Mouse (Mus musculus): ENCODE data around the gene Arfgef3.
"Not testable (repeated sequence)": the region's sequence is repeated elsewhere in the genome, so short reads cannot be mapped to it uniquely, and the experiment has no call there.

Arfgef3 gene

GRCm38 (mm10) chr10:18680661-18681384 lies 62.9 kb downstream of the Arfgef3 start:
- no peak for DNase-seq

DNA sequence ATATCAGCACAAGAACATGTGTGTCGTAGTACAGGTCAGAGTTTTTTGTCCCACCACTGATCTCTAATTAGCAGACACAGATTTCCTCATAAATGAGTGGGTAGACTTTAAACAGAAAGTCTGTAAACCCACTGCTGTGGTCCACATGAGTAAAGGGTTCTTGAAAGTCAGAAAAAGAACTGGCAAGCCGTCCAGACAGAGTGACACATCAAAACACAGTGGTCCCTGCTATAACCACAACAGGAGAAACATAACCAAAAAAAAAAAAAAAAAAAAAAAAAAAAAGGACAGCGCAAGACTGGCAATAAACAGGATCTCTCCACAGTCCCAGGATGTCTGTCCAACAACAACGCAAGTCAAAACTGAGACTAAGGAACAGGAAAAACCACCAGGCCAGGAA lies 64.9 kb downstream of the Arfgef3 start:
- no peak for DNase-seq

DNA sequence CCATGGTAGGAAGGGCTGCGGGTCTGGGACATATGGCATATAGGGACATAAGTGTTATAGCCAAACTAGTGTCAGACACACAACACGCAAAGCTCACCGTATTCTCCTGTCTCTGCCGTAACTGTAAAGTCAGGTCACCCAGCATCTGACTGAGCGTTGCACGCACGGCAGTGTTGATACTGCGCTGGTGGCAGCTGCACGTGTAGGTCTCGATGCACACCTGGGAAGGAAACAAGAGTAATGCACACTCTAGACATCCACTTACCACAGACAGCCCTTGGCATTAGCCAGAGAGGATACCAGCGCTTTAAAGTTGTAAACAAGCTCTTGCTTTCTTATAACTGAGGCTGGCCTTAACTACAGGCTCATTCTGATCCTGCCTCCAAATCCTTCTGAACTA lies 79.0 kb downstream of the Arfgef3 start:
- no peak for DNase-seq

DNA sequence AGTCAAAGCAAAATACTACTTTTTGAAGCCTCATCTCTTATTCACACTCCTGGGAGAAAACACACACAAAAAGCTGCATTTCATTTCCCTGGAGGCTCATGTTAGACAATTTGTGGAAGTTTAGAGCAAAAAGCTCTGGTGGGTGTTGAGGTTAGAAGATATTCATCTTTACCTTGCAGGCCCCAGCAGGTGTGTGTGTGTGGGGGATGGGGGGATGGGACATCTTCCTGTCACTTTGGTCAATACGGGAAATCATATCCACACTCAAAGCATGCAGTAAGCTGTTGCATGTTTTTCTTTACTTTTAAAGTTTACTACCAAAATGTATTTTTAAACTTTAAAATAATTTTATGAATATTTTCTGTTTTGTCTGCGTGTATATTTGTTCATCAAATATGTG lies 79.7 kb downstream of the Arfgef3 start:
- no peak for DNase-seq

- DNase-seq, result no peak
These were observed 82.0 kb downstream of the Arfgef3 start for GRCm38 (mm10) chr10:18661606-18662220.

DNA sequence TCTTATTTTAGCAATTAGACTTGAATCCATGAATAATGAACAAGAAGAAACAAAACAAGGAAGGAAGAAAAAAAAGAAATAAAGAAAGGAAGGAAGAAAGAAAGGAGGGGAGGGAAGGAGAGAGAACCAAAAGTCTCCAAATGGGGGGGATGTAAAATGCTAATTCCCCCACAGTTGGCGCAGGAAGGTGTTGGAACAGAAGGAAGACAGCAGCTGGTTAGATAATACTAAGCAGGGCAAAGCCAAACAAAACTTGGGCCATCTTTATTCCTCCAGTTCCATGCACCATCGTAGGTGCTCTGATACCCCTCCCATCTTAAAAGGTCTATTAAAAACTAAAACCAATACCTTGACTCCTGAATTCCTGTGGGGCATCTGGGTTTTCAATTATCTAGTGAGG lies 82.8 kb downstream of the Arfgef3 start:
- DNase-seq, result no peak

- no peak for DNase-seq
These were observed 86.2 kb downstream of the Arfgef3 start for GRCm38 (mm10) chr10:18657588-18657987.

DNA sequence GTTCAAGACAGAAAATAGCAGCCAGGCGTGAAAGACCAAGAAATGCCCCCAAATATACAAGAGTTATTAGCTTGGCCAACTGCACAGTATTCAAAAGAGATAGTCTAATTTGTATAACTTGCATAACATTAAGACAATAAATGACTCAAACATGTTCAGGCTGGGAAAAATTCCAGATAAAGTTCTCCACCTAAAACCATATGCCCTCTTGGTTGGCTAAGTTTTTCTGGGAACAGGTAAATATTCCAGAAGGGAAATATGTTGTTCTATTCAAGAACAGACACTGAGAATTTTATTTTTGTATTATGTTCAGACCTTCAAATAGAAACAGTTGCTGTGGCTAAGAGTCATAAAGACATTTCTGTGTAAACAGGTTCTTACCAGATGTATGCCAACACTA lies 96.7 kb downstream of the Arfgef3 start:
- no peak for DNase-seq

DNA sequence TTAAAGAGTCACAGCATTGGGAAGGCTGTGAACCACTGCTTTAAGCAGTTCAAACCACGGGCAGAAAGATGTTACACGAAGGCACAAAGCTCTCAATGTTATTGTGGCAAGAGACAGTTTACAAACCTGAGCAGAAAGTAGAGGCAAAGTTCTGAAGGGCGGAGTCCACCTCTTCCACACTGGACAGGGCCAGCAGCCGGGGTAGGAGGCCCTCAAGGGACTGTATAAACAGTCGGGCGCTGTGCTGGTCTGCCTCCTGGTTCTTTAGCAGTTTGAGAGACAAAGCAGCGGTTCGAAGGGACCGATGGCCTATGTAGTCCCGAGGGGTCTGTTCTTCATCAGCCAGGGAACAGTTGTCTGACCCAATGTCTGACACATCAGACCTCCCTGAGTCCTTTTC lies 97.7 kb downstream of the Arfgef3 start:
- no peak for DNase-seq

DNA sequence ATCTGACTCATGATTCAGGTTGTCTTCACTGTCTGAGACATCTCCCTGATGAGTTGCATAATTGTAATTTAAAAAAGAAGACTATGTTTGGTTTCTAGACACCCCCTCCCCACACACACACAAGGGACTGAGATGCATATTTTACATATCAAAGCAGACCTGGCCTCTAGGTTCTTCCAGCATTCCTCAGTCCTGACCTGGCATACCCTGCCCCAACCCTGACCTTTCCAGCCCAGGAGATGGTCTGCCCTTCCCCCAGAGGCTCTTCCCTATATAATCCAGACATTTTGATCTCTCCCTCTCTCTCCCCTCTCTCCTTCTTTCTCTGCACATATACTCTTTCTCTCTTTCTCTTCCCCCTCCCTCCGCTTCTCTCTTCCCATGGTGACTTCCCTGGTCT lies 99.4 kb downstream of the Arfgef3 start:
- no peak for DNase-seq

- DNase-seq, result no peak
These were observed 100.2 kb downstream of the Arfgef3 start for GRCm38 (mm10) chr10:18643506-18643905.

DNA sequence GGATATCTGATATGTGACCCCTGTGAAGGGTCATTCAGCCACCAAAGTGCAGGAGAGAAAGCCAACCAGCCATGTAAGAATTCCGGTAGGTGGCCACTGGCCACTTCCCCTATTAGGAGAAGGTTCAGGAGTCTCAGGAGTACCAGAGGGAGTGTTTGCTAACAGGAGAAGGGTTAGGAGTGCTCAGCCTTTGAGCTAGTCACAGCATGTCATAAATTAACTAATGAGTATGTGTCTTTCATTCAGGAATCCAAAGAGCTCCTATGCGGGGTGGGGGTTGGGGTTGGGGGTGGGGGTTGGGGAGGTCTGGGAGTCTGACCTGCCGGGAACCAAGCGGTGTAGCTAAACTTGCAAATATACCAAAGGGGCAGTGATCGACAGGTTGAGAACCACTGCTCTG lies 100.9 kb downstream of the Arfgef3 start:
- no peak for DNase-seq

GRCm38 (mm10) chr10:18640596-18640995 lies 103.2 kb downstream of the Arfgef3 start:
- no peak for DNase-seq

- no peak for DNase-seq
These were observed 108.3 kb downstream of the Arfgef3 start for GRCm38 (mm10) chr10:18635450-18635849.

DNA sequence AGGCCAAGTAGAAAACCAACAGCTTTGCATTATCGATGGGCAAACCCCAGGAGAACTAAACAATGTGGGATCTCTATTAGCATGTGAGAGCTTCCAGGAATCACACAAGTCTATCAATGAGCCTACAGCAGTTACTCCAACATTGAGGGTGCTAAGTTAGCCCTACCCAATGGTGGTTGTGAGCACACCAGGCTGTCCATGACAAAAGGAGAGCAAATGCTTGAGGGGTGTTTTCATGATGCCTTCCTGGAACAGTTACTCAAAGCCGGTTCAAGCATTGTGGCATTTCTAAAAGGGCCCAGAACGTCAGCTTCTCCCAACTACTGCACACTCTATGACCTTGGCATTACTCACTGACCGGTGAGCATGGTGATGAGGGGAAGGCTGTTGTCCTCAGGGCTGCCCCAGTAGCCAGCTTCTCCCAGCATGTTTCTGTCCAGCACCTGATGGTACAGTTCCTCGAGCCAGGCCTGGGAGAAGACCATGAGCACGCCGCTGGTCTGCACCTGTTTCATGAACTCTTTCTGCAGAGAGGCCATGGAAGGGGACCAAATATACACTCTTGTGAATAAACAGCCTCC lies 109.3 kb downstream of the Arfgef3 start:
- DNase-seq, result no peak

- no peak for DNase-seq
These were observed 113.3 kb downstream of the Arfgef3 start for GRCm38 (mm10) chr10:18630498-18630897.

- no peak for DNase-seq
These were observed 116.2 kb downstream of the Arfgef3 start for GRCm38 (mm10) chr10:18627530-18627929.

DNA sequence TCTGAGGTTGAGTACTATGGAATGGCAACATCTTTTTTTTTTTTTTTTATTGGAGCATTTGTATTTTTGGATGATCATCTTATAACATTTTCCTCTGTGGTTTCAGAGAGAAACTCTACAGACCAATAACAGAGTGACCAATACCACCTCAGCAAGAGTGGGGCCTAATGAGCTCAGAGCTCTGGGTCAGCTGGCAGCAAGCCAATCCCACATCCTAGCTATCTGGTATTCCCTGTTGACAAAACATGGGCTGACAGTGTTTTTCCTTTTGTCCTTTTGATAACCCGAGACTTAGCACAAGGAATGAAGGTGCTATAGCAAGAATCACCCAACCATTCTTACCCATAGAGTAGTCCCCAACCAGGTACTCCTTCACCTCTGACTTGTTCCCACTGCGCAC lies 131.0 kb downstream of the Arfgef3 start:
- no peak for DNase-seq

DNA sequence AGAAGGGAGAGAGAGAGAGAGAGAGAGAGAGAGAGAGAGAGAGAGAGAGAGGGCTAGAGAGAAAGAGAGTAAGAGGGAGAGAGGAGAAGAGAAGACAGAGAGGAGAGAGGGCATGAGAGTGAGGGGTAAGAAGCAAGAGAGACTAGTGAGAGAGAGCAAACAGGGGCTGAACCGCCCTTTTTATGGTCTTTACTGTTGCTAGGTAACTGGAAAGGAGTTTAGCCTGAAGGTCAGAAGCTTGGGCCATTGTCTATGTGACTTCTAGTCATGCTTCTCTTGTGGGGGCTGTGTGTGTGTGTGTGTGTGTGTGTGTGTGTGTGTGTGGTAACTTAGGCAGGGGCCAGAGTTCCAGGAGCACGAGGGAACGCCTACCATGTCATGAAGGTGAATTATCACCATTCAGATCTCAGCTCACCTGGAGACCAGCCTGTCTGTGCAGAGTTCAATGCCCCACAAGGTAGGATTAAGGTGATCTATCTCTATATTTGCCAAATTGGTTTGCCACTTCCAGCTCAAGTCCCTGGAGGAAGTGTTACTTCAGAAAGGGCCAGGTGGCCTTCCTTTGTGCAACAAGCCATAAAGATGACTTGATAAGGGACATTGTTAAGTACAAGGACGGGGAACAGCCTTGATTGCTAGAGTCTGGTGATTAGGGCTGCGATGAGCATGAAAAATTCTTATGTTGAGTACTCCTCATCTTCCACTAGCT lies 138.8 kb downstream of the Arfgef3 start:
- not testable (repeated sequence) for DNase-seq

GRCm38 (mm10) chr10:18602030-18602429 lies 141.7 kb downstream of the Arfgef3 start:
- peak; percentile 27 to 76 for DNase-seq

GRCm38 (mm10) chr10:18597601-18598000 lies 146.1 kb downstream of the Arfgef3 start:
- DNase-seq, result no peak

- no peak for DNase-seq
These were observed 154.3 kb downstream of the Arfgef3 start for GRCm38 (mm10) chr10:18589455-18589854.

- DNase-seq, result no peak
These were observed 159.6 kb downstream of the Arfgef3 start for GRCm38 (mm10) chr10:18584188-18584587.

GRCm38 (mm10) chr10:18572581-18572980 lies 171.2 kb downstream of the Arfgef3 start:
- DNase-seq, result no peak
